Mouse (Mus musculus) left cerebral cortex, postnatal 25 days (tissue): Measurements from ENCODE around the gene Gm10272. TPM values are rescaled to one million over a fixed set of nuclear protein-coding genes. Genes with fewer than 3 reads are reported as not detected.
"Not testable (repeated sequence)": the region's sequence is repeated elsewhere in the genome, so short reads cannot be mapped to it uniquely, and the experiment has no call there.

Source experiments
- DNase-seq, 2 experiments: peaks; one replicate each; pipeline ENCODE4 v3.0.0; 2022; ENCODE audit warnings: low spot score in 2 of 2, mixed read lengths in 1 of 2
- intact Hi-C: fragments of 180-260 bp; cut with DNase I; formaldehyde crosslinking; loops from one replicate; pipeline ENCODE4 v1.15.1; 2025
- total RNA-seq, 2 experiments: library from RNA; stranded (reverse); gene quantifications; 2 replicates each; pipeline ENCODE4 v1.2.3; 2021

Gene Gm10272
- not detected for total RNA-seq

- intact Hi-C loops, result no loop called here
- no peak for DNase-seq
These were observed at the start of gene Gm10272 for GRCm38 (mm10) chr10:77706326-77706725. Gene Gm10272 (plus strand): TSS chr10:77706626.

- intact Hi-C loops, result no loop called here
- no peak for DNase-seq
These were observed 48.0 kb upstream of the Gm10272 start for GRCm38 (mm10) chr10:77658286-77658994.

GRCm38 (mm10) chr10:77663949-77664665 is 42.3 kb upstream of the Gm10272 start:
- DNase-seq, result no peak
- intact Hi-C loops, result no loop called here

- DNase-seq, result no peak
These were observed 40.1 kb upstream of the Gm10272 start for GRCm38 (mm10) chr10:77666342-77666741.

GRCm38 (mm10) chr10:77667402-77667801 is 39.0 kb upstream of the Gm10272 start:
- peak in 1 of 2 experiments; percentile 79 for DNase-seq
- intact Hi-C loops, result no loop called here

More at GRCm38 (mm10) chr10:77666342-77666741, 40.1 kb upstream of the Gm10272 start:
- intact Hi-C loops, result no loop called here

- intact Hi-C loops, result no loop called here
These were observed 35.7 kb upstream of the Gm10272 start for GRCm38 (mm10) chr10:77670710-77671109.

GRCm38 (mm10) chr10:77671519-77671918 is 34.9 kb upstream of the Gm10272 start:
- DNase-seq, result no peak
- intact Hi-C loops, result no loop called here

More at GRCm38 (mm10) chr10:77670710-77671109, 35.7 kb upstream of the Gm10272 start:
- DNase-seq, result no peak

- DNase-seq, result no peak
- intact Hi-C loops, result no loop called here
These were observed 32.7 kb upstream of the Gm10272 start for GRCm38 (mm10) chr10:77673765-77674164.

GRCm38 (mm10) chr10:77677562-77677961 is 28.9 kb upstream of the Gm10272 start:
- intact Hi-C loops, result no loop called here
- no peak for DNase-seq

- DNase-seq, result peak in 1 of 2 experiments; percentile 64
- intact Hi-C loops, result no loop called here
These were observed 23.4 kb upstream of the Gm10272 start for GRCm38 (mm10) chr10:77682994-77683393.

- intact Hi-C loops, result no loop called here
- DNase-seq, result no peak
These were observed 22.2 kb upstream of the Gm10272 start for GRCm38 (mm10) chr10:77684181-77684580.

GRCm38 (mm10) chr10:77685895-77686664 is 20.3 kb upstream of the Gm10272 start, which contains the start of gene Tspear:
Gene Tspear (plus strand): TSS chr10:77686569.
- no peak for DNase-seq

GRCm38 (mm10) chr10:77687021-77687420 is 19.4 kb upstream of the Gm10272 start:
- intact Hi-C loops, result no loop called here
- DNase-seq, result no peak

More at GRCm38 (mm10) chr10:77685895-77686664, 20.3 kb upstream of the Gm10272 start, which contains the start of gene Tspear:
- intact Hi-C loops, result no loop called here

GRCm38 (mm10) chr10:77690356-77690807 is 16.0 kb upstream of the Gm10272 start, which contains the start of gene Gm19402:
Gene Gm19402 (minus strand): TSS chr10:77690757.
- intact Hi-C loops, DNase-seq: not testable (repeated sequence)

- intact Hi-C loops, result no loop called here
- no peak for DNase-seq
These were observed 9.3 kb upstream of the Gm10272 start, which contains the start of gene Gm9508 for GRCm38 (mm10) chr10:77697133-77697532. Gene Gm9508 (minus strand): TSS chr10:77697233.

- DNase-seq, result no peak
- intact Hi-C loops, result no loop called here
These were observed 3.4 kb downstream of the Gm10272 start for GRCm38 (mm10) chr10:77709831-77710230.

- DNase-seq, intact Hi-C loops: not testable (repeated sequence)
These were observed 4.7 kb downstream of the Gm10272 start, which contains the start of gene Gm10024 for GRCm38 (mm10) chr10:77711157-77711556. Gene Gm10024 (plus strand): TSS chr10:77711457.

GRCm38 (mm10) chr10:77713734-77714133 is 7.3 kb downstream of the Gm10272 start:
- intact Hi-C loops, result no loop called here

GRCm38 (mm10) chr10:77715507-77715906 is 9.1 kb downstream of the Gm10272 start, which contains the start of gene Gm10142:
Gene Gm10142 (plus strand): TSS chr10:77715807.
- no peak for DNase-seq
- intact Hi-C loops, result no loop called here

More at GRCm38 (mm10) chr10:77713734-77714133, 7.3 kb downstream of the Gm10272 start:
- no peak for DNase-seq
